Mouse (Mus musculus) small intestine, adult 2 months (tissue): ENCODE results near the gene Phactr3.
"Not testable (repeated sequence)": the region's sequence is repeated elsewhere in the genome, so short reads cannot be mapped to it uniquely, and the experiment has no call there.

Source experiments
- CTCF ChIP-seq: fragments of 200-500 bp; IDR thresholded peaks from 2 replicates; pipeline ENCODE4 v1.5.1; 2012; ENCODE audit warnings: low read depth, mild to moderate bottlenecking, control low read depth, inconsistent platforms, low read length, moderate library complexity, mixed read lengths; ENCODE audit not compliant: insufficient replicate concordance, insufficient read length; ENCODE audit errors: extremely low read depth
- POLR2A ChIP-seq: fragments of 200-500 bp; IDR thresholded peaks from 2 replicates; pipeline ENCODE4 v1.6.1; 2012; ENCODE audit warnings: low read depth, mild to moderate bottlenecking, control low read depth, inconsistent platforms, low read length, moderate library complexity

DNA sequence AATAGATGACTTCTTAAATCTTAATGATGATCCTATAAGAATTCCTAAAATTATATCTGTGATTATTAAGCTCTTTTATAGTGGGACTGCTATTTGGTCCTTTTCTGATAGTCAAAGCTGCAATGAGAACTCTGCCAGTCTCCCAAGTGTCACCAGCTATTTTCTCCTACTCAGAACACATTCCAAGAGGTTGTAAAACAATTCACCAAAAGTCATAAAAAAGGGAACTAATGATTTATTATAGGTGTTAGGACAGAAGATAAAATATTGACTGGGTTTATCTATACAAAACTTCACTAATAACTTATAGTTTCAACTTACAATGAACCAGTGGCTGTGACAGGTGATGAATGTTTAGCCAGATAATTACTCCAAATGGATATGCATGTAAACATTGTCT is 223.3 kb downstream of the Phactr3 start:
- TF ChIP-seq POLR2A, CTCF: not testable (repeated sequence)
